Mouse (Mus musculus): ENCODE measurements around the gene Stambp. TPM values are rescaled to one million over a fixed set of nuclear protein-coding genes. Genes with fewer than 3 reads are reported as not detected.

Gene Stambp
- total RNA-seq, 2 experiments from 2014 or later = 6.7 to 7.9 TPM

GRCm38 (mm10) chr6:83501524-83502310, 70.8 kb downstream of the Stambp start:
- DNase-seq = no peak

GRCm38 (mm10) chr6:83500462-83500861, 72.1 kb downstream of the Stambp start:
- DNase-seq = no peak

DNA sequence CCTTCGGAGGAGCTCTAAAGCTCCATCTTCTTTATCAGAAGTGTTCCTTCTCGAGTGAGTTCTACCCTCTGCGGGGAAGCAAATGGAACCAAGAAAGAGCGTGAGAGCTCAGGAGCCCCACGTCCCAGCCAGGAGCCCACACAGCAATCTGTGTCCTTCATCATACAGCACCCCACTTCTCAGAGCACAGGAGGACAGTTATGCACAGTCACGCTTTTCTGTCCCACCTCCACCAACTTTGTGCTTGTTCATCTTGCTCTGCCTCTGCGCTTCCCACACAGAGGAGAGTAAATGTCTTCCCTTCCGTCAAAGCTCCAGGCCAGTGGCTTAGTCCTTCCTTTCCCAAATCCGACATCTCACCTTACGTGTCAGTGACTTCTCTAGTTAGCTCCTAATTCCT, 73.5 kb downstream of the Stambp start:
- DNase-seq = no peak

DNA sequence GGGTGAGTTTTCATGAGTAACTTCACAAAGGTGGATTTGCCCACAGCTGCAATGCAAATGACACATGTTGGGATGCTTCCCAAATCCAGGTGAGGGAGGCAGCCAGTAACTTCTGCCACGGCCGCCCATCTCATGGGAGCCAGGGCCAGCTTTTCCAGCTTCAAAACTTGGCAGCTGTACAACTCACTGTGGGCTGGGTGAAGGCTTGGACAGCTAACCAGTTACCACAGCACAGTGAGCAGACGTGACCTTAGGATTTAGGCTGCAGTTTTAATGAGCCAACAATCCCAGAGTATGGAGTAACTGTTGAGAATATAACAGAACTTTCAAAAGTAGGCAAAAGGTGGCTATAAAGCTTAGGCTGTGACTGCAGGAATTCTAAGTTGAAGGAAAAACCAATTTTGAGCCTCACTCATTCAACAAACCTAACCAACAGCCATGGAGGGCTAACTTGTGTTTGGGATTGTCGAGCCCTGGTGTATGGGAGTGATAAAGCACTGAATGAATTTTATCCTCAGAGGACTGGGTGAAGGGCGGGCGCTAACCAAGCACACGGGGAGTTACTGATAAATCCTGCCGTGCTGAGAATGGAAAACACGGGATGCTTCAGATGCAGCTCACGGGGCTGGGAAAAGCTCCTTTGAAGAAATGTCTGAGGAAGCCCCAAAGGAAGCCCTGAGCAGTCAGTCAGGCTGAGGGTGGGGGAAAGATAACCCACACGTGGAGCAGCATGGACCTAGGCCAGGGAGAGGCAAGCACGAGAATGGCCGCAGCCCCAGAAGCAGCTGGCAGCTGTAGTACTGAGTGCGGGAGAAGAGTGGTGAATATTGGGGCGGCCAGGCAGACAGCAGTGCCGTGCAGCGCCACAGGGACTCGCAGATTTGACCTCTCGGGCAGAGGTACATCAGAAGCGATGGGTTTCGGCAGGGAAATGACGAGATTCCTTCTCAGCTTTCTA, 75.5 kb downstream of the Stambp start:
- peak; percentile 40 for DNase-seq

DNA sequence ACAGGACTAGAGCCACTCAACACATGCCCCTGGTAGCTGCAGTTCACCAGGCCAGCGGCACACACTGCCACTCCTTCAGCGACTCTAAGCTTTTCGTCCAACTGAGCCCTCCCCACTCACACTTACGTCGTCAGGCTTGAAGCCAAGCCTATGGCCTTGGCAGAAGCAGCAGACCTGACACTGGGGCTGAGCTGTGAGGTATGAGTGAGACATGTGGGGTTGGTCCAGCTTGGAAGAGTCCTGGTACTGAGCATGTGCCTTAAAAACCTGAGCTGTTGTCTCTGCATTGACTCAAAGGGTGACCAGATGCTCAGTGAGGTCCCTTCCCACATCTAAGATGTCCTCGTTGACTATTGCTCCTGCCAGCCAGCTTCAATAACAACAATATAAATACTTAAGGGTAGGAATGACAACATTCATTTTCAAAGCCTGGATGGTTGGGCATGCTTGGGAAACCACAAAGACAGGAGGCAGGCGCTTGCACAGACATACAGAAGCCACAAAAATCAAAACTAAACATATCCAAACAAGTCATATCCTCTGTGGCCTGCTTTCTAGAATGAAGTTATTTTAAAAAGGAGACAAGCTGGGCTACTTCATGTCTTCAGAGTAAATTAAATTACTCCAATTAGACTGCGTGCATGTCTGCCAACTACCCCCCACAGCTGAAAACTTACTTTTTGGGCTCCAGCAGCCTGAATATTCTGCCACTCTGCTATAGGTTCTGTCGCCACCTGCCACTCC, 76.3 kb downstream of the Stambp start:
- peak; percentile 57 for DNase-seq

Other genes with a start within 250 kb of the Stambp start
- gene Mthfd2, start 246.8 kb downstream of the Stambp start, total RNA-seq (2021) = 1 to 10 TPM; 4.4 to 4.8 TPM
- gene Mob1a, start 246.7 kb downstream of the Stambp start, total RNA-seq (2021) = 10 to 100 TPM; 11.3 to 11.5 TPM
- gene Bola3, start 223.6 kb downstream of the Stambp start, total RNA-seq (2021) = 100 to 1,000 TPM; 236 to 237 TPM
- 10 to 100 TPM; 22.2 to 29.7 TPM for gene Tet3, start 113.6 kb downstream of the Stambp start, total RNA-seq (2021)
- gene Dguok, start 65.8 kb downstream of the Stambp start, total RNA-seq (2021) = 10 to 100 TPM; 14.3 to 14.5 TPM
- 1 to 10 TPM in 1 of 2 experiments, under 1 TPM in 1; 0.72 to 5.6 TPM for gene Actg2, start 36.5 kb downstream of the Stambp start, total RNA-seq (2021)
- gene Clec4f, start 83.5 kb upstream of the Stambp start, total RNA-seq (2021) = not detected
- gene Cd207, start 105.1 kb upstream of the Stambp start, total RNA-seq (2021) = not detected
- gene Vax2, start 138.5 kb upstream of the Stambp start, total RNA-seq (2021) = not detected
- gene Atp6v1b1, start 170.3 kb upstream of the Stambp start, total RNA-seq (2021) = not detected
- not detected for gene Ankrd53, start 189.9 kb upstream of the Stambp start, total RNA-seq (2021)
- 10 to 100 TPM; 47.2 to 49.5 TPM for gene Tex261, start 203.1 kb upstream of the Stambp start, total RNA-seq (2021)
- 1 to 10 TPM; 3.8 to 6.6 TPM for gene Nagk, start 222.3 kb upstream of the Stambp start, total RNA-seq (2021)

Data from gastrocnemius, postnatal 25 days (tissue).